Mouse (Mus musculus) ES-E14 (cell line): Measurements from ENCODE around the gene Krtap12-1. TPM values are rescaled to one million over a fixed set of nuclear protein-coding genes. Genes with fewer than 3 reads are reported as not detected.
"Not testable (repeated sequence)": the region's sequence is repeated elsewhere in the genome, so short reads cannot be mapped to it uniquely, and the experiment has no call there.

Experiments used
- DNase-seq: peaks from one replicate; pipeline ENCODE4 v3.0.0-alpha.2; 2013; ENCODE audit warnings: low read depth, low spot score
- H3K27ac ChIP-seq: 2 replicates; pipeline ENCODE4 v1.5.1; 2012; ENCODE audit warnings: low read depth, mild to moderate bottlenecking, low read length, moderate library complexity, mixed read lengths; ENCODE audit not compliant: poor library complexity, insufficient read depth, severe bottlenecking
- H3K36me3 ChIP-seq: 2 replicates; pipeline ENCODE4 v1.6.1; 2012; ENCODE audit warnings: mild to moderate bottlenecking, low read length, moderate library complexity, mixed read lengths; ENCODE audit not compliant: control insufficient read depth, poor library complexity, insufficient read depth, severe bottlenecking
- H3K4me1 ChIP-seq, 2 experiments: fragments of 150-350 bp in 1 of 2; sonication (generic) in 1 of 2; 2 replicates each; pipeline ENCODE4 v1.6.1; 2012; ENCODE audit warnings: low read length in 2 of 2, mild to moderate bottlenecking in 1 of 2, mixed read lengths in 1 of 2; ENCODE audit not compliant: control insufficient read depth in 2 of 2, insufficient read depth in 2 of 2, poor library complexity in 1 of 2
- H3K4me3 ChIP-seq, 2 experiments: fragments of 150-350 bp in 1 of 2; sonication (generic) in 1 of 2; 2 replicates each; pipeline ENCODE4 v1.5.1; 2012; ENCODE audit warnings: low read length in 2 of 2, low read depth in 1 of 2, mild to moderate bottlenecking in 1 of 2, mixed read lengths in 1 of 2; ENCODE audit not compliant: insufficient read depth in 1 of 2, poor library complexity in 1 of 2, severe bottlenecking in 1 of 2
- H3K9ac ChIP-seq: 2 replicates; pipeline ENCODE4 v1.6.1; 2012; ENCODE audit warnings: low read depth, mild to moderate bottlenecking, low read length, mixed read lengths; ENCODE audit not compliant: poor library complexity, insufficient read depth, severe bottlenecking
- H3K9me3 ChIP-seq: fragments of 150-350 bp; sonication (generic); 2 replicates; pipeline ENCODE4 v1.6.1; 2012; ENCODE audit warnings: low read depth, mild to moderate bottlenecking, low read length; ENCODE audit not compliant: control insufficient read depth, insufficient read depth
- CHD2 ChIP-seq: IDR thresholded peaks from 2 replicates; pipeline ENCODE4 v1.6.1; 2014; ENCODE audit warnings: mild to moderate bottlenecking, low read depth, low read length, inconsistent platforms
- HCFC1 ChIP-seq: IDR thresholded peaks from 2 replicates; pipeline ENCODE4 v1.6.1; 2012; ENCODE audit warnings: low read length, inconsistent platforms, borderline replicate concordance; ENCODE audit not compliant: insufficient read depth
- MAFK ChIP-seq: IDR thresholded peaks from 2 replicates; pipeline ENCODE4 v1.6.1; 2014; ENCODE audit warnings: mild to moderate bottlenecking, low read depth, low read length, inconsistent platforms; ENCODE audit not compliant: insufficient read depth
- ZC3H11A ChIP-seq: IDR thresholded peaks from 2 replicates; pipeline ENCODE4 v1.6.1; 2012; ENCODE audit warnings: low read depth, mild to moderate bottlenecking, inconsistent platforms, low read length, borderline replicate concordance
- ZNF384 ChIP-seq: IDR thresholded peaks from 2 replicates; pipeline ENCODE4 v1.6.1; 2012; ENCODE audit warnings: low read depth, low read length, inconsistent platforms
- in situ Hi-C, 2 experiments: fragments of 600-800 bp; cut with MboI; formaldehyde crosslinking; loops; one replicate each; pipeline ENCODE4 v1.15.1; 2025; ENCODE audit warnings: low sequenced_read_pairs in 2 of 2, inconsistent platforms in 1 of 2; ENCODE audit not compliant: unreplicated experiment in 2 of 2
- total RNA-seq: library from RNA; depleted of rRNA; stranded (reverse); fragments of 300-350 nt; gene quantifications from 2 replicates; pipeline ENCODE4 v1.2.3, GENCODE M21; 2012

The Krtap12-1 gene
- total RNA-seq, 1 experiment: not detected

DNA sequence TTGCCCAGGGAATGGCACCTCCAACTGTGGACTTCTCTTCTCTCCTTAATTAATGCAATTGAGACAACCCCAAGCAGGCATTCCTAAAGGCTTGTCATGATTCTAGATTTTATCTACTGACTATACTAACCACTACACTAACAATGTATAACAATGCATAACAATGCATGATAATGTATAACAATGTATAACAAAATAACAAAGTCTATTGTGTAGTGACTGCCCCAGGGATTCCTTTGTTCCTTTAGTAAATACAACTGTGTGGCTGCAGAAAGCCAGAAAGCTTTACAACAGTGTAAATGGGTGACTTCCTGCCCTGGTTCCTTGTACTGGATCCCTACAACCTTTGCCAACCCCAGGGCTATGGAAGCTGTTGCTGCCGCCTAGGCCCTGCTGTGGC lies 15.5 kb downstream of the Krtap12-1 start:
- in situ Hi-C loops: no loop called here
- Histone ChIP-seq H3K4me3 (no peak overlapping the region), H3K4me1 (no peaks in the 10 kb centered on the region), H3K9ac (no peak overlapping the region), H3K36me3 (no peaks in the 10 kb centered on the region), H3K27ac (no peak overlapping the region), H3K9me3 (no peaks in the 10 kb centered on the region)
- TF ChIP-seq ZNF384 (no peak), MAFK (no peak), ZC3H11A (no peak), HCFC1 (no peak), CHD2 (no peak)
- DNase-seq: no peak

DNA sequence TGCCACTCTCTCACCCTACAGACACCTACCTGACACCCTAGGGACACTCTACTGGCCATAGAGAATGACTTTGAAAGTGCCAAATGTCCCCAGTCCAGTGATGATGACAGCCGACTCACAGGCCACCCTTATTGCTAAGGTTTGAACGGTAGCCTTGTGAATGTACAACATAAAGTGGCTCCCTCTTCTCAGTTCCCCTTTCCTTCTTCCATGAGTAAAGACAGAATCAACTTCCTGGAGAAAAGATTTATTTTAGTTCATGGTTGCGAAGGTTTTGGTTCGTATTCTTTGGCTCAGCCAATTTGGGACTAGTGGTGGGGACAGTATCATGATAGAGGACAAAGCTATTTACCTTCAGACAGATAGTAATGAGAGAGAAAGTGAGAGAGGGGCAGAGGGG lies 18.5 kb downstream of the Krtap12-1 start:
- in situ Hi-C loops: no loop called here
- Histone ChIP-seq H3K27ac (no peak overlapping the region), H3K9ac (no peak overlapping the region), H3K4me3 (no peak overlapping the region), H3K4me1 (no peaks in the 10 kb centered on the region), H3K9me3 (no peaks in the 10 kb centered on the region), H3K36me3 (no peaks in the 10 kb centered on the region)
- no peak for DNase-seq
- TF ChIP-seq ZNF384 (no peak), CHD2 (no peak), ZC3H11A (no peak), MAFK (no peak), HCFC1 (no peak)

DNA sequence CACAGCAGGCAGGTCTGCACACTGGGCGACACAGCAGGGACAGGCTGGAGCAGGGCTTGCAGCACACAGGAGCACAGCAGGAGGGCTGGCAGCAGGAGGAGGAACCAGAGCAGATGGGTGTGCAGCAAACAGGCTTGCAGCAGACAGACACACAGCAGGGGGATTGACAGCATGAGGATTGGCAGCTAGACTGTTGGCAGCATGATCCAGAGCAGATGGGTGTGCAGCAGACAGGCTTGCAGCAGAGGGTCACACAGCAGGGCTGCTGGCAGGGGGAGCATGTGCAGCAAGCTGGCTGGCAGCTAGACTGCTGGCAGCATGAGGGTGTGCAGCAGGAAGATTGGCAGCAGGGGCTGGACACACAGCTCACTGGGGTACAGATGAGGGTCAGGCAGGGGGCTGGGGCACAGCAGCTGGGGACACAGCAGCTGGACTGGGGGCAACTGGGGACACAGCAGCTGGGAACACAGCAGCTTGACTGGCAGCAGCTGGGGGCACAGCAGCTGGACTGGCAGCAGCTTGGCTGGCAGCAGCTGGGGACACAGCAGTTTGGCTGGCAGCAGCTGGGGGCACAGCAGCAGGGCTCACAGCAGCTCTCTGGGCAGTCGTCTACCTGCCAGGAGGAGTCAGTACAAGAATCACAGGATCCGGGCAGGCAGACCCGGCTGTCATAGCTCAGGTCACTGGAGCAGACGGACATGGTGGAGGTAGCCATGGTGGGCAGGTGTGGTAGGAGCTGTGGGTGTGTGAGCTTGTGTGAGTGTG lies 21.7 kb downstream of the Krtap12-1 start, which contains the start of gene Gm18596:
Gene Gm18596 (minus strand): TSS at position 715 of the 765 bp plus-strand sequence.
- DNase-seq, H3K4me3 ChIP-seq, in situ Hi-C loops: not testable (repeated sequence)

DNA sequence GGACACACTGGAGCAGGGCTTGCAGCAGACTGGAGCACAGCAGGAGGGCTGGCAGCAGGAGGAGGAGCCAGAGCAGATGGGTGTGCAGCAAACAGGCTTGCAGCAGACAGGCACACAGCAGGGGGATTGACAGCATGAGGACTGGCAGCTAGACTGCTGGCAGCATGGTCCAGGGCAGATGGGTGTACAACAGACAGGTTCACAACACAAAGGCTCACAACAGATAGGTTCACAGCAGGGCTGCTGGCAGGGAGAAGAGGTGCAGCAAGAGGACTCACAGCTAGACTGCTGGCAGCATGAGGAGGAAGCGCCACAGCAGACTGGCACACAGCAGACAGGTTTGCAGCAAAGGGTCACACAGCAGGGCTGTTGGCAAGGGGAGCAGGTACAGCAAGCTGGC lies 30.3 kb downstream of the Krtap12-1 start:
- H3K4me1 ChIP-seq, in situ Hi-C loops, H3K36me3 ChIP-seq, H3K4me3 ChIP-seq, H3K9me3 ChIP-seq, H3K27ac ChIP-seq, DNase-seq, H3K9ac ChIP-seq: not testable (repeated sequence)

More for the DNA sequence above, 21.7 kb downstream of the Krtap12-1 start, which contains the start of gene Gm18596:
- not testable (repeated sequence) for H3K4me1 ChIP-seq, H3K36me3 ChIP-seq, H3K9me3 ChIP-seq, H3K27ac ChIP-seq, H3K9ac ChIP-seq

DNA sequence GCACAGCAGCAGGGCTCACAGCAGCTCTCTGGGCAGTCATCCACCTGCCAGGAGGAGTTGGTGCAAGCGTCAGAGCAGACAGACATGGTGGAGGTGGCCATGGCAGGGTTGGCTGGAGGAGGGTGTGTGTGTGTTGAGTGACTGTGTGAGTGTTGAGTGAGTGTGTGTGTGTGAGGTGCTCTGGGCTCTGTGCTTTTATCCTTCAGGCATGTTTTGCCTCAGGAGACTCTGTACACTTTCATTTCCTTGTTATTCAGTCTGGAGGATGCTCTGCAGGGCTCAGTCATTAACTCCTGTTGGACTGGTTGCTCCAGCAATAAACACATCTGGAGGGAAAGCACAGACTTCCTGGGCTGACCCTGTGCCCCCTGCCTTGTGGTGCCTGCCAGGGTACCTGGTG lies 30.9 kb downstream of the Krtap12-1 start, which contains the start of gene Gm9736:
Gene Gm9736 (minus strand): TSS at position 101 of the 400 bp plus-strand sequence.
- in situ Hi-C loops, H3K4me1 ChIP-seq, H3K36me3 ChIP-seq, H3K9me3 ChIP-seq, H3K9ac ChIP-seq, H3K4me3 ChIP-seq, DNase-seq, H3K27ac ChIP-seq: not testable (repeated sequence)

DNA sequence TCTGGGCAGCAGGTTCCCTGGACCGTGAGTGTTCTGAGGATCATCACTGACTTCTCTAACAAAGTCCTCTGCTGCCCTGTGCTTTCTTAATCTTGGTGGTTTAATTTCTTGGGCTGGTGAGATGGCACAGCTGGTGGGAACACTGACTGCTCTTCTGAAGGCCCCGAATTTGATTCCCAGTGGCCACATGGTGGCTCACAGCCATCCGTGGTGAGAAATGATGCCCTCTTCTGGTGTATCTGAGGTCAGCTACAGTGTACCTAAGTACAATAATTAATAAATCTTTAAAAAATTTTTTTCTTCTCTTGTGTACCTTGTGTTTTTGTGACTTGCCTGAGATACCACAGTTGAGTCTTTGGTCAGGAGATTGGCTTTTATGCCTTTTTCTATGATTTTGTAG lies 31.9 kb downstream of the Krtap12-1 start:
- H3K9ac ChIP-seq, H3K27ac ChIP-seq, DNase-seq, H3K4me1 ChIP-seq, H3K4me3 ChIP-seq, H3K36me3 ChIP-seq, in situ Hi-C loops, H3K9me3 ChIP-seq: not testable (repeated sequence)
